Mouse (Mus musculus) retina, postnatal 7 days (tissue): Measurements from ENCODE around the gene Stn1.

Experiments
- DNase-seq: peaks from one replicate; pipeline ENCODE4 v3.0.0-alpha.2; 2012; ENCODE audit warnings: low read depth, low spot score

The Stn1 gene

GRCm38 (mm10) chr19:47452682-47453081, 84.6 kb downstream of the Stn1 start:
- no peak for DNase-seq

DNA sequence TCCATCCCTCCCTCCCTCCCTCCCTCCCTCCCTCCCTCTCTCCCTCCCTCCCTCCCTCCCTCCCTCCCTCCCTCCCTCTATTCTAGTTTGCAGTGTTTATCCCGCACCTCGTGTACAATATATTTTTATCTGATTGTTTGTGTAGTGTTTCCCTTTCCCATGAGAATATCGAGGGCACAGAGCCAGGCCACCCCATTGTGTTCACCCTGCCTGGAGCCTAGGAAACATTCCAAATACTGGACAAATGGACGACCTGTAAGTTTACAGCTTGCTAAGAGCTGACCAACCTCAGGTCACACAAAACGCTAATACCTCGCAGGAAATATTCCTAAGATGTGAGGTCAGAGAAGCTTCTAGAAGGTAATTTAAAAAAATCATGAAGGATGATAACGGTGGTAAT, 85.1 kb downstream of the Stn1 start:
- DNase-seq = no peak

GRCm38 (mm10) chr19:47451476-47452113, 85.7 kb downstream of the Stn1 start:
- no peak for DNase-seq
